Mouse (Mus musculus) right cerebral cortex, postnatal 14 days (tissue): ENCODE results near the gene Cflar.
A peak's percentile ranks its signal among the peaks of the same experiment; 100 is the strongest.
"Not testable (repeated sequence)": the region's sequence is repeated elsewhere in the genome, so short reads cannot be mapped to it uniquely, and the experiment has no call there.

Experiments
- DNase-seq: peaks from one replicate; pipeline ENCODE4 v3.0.0; 2022

Cflar gene

GRCm38 (mm10) chr1:58711365-58712016, at the start of gene Cflar:
Cflar (plus strand) TSS chr1:58711508.
- peak; percentile 53 for DNase-seq

DNA sequence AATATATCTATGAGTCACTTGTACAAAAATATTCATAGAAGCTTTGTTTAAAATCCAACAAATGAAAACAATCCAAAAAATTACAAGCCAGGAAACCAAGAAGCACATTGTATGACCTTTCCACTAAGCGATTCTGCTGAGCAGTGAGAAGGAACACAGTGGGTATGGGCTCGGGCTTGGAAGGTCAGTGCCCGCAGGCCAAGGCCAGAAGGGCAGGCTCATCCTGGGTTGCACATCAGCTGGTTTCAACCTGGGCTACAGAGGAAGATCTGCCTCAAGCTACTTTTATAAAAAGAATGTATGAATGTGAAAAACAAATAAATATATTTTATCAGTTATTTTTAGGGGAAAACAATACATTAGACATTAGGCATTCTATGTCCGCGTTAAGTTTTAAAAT, 48.6 kb upstream of the Cflar start:
- DNase-seq, result not testable (repeated sequence)

DNA sequence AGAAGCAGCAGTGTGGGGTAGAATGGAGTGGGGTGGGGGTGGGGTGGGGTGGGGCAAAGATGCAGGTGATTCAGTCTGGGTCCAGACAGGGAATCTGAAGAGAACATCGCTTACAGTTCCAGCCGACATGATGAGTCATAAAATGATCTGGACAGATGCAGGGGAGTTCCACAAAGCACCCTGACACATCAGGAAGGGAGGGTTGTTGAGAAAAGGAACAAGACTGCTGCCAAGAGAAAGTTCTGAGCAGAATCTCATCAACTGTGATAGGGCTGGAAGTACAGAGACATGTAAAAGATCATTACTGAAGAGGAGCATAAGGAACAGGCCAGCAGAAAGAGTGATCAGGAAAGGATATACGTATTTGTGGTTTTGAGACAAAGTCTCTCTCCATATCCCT, 47.9 kb upstream of the Cflar start:
- not testable (repeated sequence) for DNase-seq

- DNase-seq, result no peak
These were observed 43.1 kb upstream of the Cflar start for GRCm38 (mm10) chr1:58668191-58668590.

- not testable (repeated sequence) for DNase-seq
These were observed 41.7 kb upstream of the Cflar start for GRCm38 (mm10) chr1:58669635-58670034.

- DNase-seq, result no peak
These were observed 39.2 kb upstream of the Cflar start for GRCm38 (mm10) chr1:58672116-58672515.

DNA sequence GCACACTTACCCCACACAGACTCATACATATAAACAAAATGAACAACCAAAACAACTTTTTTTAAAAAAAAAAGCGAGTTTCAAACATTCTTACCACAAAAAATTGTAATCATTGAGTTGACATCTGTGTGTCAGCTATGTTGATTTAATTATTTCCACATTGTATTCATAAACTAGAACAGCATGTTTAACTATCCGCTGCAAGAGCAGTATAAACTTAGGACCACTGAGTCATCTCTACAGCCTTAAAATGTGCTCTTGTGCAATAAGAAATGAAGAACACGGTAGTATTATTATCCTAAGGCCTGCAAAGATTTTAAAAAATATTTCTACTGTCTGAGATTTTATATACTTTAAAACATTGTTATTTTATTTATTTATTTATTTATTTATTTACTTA, 36.3 kb upstream of the Cflar start:
- DNase-seq, result no peak

GRCm38 (mm10) chr1:58677575-58677974, 33.7 kb upstream of the Cflar start:
- peak; percentile 11 for DNase-seq

DNA sequence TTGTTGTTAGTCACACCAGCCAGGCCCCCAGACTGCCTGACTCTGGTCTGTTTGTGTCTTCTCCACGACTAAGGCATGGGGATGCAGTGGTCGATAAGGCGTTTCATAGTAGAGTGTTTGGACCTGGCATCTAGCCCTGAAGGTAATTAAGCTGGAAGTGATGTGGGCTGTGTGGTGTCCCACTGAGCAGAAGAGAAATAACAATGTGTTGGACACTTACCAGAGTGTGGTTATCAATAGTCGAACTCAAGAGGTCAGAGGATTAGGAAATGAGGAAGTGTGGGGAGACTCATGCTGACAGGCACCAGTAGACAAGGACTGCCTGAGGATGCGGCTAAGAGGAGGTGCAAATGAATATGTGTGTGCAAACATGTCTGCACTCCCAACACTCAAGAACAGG, 32.9 kb upstream of the Cflar start:
- DNase-seq, result not testable (repeated sequence)

DNA sequence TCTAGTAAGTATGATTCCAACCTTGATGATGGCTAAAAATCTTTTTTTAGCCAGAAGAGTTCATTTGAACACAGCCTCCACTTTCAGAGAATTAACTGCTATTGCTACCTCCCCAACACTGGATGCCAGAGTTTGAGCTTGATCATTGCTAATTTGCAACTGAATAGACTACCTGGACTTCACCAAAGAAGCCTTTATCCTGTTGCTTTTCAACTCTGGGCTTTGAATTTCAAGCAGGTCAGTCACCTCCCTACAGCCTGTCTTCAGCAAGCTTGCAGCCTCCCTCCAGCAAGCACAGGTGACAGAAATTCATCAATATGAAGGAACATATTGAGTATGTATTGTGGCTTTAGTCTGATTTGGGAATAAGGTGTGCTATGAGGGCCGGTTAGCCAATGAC, 21.9 kb upstream of the Cflar start:
- DNase-seq, result no peak

GRCm38 (mm10) chr1:58690006-58690744, 21.1 kb upstream of the Cflar start:
- no peak for DNase-seq

DNA sequence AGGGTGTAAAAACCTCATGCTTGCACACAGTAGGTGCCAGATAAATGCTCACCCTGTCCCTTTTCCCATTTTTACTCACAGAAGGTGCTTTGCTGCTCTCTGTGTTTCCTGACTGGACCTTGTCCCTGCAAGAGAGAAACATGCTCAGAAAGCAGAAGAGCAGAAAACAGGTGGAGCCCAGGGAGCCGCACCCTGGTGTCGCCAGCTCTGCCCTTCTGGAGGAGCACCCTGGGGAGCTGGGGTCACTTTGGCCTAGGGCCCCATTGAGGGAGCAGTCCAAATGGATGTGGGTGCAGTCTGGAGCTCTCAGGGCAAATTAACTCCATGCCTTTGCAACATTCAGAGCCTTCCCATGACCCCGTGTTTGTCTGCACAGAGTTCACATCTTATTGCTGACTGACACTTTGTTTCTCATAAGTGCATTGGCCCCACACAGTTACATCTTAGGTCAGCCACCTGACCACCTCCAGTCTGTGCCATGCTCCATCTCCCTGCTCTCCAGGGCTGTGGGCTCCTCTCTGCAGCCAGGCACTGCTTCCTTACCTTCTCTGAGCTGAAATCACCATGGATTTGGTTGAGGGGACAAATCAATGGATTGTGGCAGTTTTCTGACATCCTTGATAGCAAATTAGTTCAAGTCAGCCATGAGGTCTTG, 20.3 kb upstream of the Cflar start:
- DNase-seq, result not testable (repeated sequence)

DNA sequence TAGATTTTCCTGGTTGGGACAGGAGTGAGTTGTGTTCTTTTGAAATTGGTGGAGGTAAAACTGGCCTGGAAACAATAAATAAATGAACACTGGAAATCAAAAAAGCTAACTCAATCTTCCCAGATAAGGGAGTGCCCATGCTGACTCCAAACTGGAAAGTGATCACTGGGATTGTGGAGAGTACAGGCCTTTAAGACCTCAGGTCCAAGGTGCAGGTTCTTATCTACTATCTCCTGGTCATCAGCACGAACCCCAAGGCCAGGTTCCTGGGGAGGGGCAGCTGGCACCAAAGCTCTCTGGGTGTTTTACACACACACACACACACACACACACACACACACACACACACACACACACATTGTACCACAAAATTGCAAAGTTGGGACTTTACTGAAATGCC, 19.6 kb upstream of the Cflar start:
- not testable (repeated sequence) for DNase-seq

GRCm38 (mm10) chr1:58693696-58694095, 17.6 kb upstream of the Cflar start:
- DNase-seq, result no peak

GRCm38 (mm10) chr1:58695810-58696209, 15.5 kb upstream of the Cflar start, which contains the start of gene Als2cr12:
Als2cr12 (minus strand) TSS chr1:58695989.
- DNase-seq, result not testable (repeated sequence)

DNA sequence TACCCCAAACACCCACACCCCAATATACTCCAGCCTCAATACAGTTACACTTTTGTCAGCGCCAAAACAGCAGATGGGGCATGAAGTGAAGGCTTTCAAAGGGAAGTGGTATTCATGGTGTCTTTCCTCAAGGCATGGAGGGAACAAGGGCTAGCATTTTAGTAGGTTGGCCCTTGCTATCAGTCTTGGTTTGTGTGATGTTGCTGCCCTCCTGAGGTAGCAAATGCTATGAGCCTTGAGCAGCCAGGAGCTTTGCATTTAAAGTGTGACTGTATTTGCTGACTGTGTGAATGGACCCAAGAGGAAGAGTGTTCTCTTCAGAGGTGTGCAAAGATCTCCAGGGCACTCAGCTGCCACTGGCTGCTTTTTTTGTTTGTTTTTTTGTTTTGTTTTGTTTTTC, 13.7 kb upstream of the Cflar start:
- DNase-seq, result peak; percentile 20

DNA sequence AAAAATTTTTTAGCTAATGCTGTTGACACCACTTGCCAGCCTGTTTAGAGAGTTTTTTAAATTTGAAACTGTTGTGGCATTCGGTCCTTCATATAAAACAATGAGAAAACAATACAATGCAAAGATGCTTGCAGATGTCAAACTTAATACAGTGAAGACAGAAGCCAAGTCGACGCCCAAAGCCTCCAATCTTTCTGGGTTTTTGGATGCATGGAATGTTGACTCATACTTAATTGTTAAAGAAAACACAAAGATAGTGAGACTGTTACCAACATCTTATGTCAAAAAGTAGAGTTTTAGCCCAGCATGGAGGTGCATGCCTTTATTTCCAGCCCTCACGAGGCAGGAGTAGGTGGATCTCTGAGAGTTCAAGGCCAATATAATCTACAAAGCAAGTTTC, 12.5 kb upstream of the Cflar start:
- DNase-seq, result no peak

DNA sequence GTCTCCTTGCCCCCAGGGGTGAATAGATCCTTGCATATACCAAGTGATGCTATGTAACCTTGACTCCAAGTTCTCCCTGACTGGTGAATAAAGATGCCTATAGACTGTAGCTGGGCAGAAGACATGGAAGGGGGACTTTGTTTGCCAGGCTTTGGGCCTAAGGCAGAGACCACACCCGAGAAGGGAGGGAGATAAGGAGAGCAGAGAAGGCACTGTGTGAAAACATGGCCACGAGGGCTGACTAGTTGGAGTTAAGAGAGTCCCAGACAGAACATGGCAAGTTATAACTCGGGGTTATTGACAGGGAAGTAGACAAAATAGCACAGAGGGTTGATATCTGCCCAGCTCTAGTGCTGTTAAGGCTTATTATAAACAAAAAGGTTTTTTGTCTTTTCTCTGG, 11.3 kb upstream of the Cflar start:
- DNase-seq, result no peak

DNA sequence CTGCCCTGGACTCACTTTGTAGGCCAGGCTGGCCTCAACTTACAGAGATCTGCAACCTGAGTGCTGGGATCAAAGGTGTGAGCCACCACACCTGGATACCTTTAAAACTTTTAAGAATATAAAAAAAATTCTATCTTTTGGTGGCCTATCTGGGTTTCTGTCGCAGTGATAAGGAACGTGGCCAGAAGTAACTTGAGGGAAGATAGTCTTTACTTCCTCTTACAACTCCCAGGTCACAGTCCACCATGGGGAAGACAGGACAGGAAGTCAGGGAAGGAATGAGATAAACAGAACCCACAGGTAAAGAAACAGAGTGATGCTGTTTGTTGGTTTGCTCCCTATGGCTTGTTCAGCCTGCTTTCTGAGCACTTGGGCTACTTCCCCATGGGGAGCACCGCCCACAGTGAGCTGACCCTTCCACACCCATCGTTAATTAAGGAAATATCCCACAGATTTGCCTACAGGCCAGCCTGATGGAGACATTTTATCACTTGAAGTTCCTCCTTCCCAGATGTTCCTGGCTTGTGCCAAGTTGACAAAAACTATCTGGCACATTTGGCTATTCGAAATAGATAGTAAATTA, 10.6 kb upstream of the Cflar start:
- not testable (repeated sequence) for DNase-seq

DNA sequence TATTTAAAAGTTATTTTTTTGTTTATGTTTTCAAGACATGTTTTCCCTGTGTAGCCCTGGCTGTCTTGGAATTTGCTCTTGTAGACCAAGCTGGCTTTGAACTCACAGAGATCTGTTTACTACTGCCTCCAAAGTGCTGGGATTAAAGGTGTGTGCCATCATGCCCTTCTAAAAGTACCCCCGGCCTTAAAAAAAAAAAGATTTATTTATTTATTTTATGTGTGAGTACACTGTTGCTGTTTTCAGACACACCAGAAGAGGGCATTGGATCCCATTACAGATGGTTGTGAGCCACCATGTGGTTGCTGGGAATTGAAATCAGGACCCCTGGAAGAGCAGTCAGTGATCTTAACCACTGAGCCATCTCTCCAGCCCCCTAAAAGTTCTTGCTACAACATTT, 1.3 kb upstream of the Cflar start:
- DNase-seq, result not testable (repeated sequence)

GRCm38 (mm10) chr1:58710711-58711364, 470 bp upstream of the Cflar start:
- DNase-seq, result no peak

GRCm38 (mm10) chr1:58712076-58713061, 1.1 kb downstream of the Cflar start:
- DNase-seq, result no peak
